Mouse (Mus musculus) forebrain, embryonic 11.5 days (tissue): Measurements from ENCODE around the gene Thsd4. TPM values are rescaled to one million over a fixed set of nuclear protein-coding genes. Genes with fewer than 3 reads are reported as not detected.

Experiments used
- ATAC-seq: fragments of 200-750 bp; cut with Nextera tagmentation; replicated peaks from 2 replicates; pipeline ENCODE4 v1.8.0; 2017; ENCODE audit warnings: moderate TSS enrichment; ENCODE audit not compliant: low FRiP score
- DNase-seq: peaks from one replicate; pipeline ENCODE4 v3.0.0-alpha.2; 2017; ENCODE audit warnings: low spot score
- H3K27ac ChIP-seq: fragments of 300-500 bp; sonication (generic); 2 replicates; pipeline ENCODE4 v1.5.1; 2014; ENCODE audit warnings: low read depth, low read length
- H3K27me3 ChIP-seq: fragments of 300-500 bp; sonication (generic); 2 replicates; pipeline ENCODE4 v1.6.1; 2014; ENCODE audit warnings: mild to moderate bottlenecking, low read length, mixed read lengths; ENCODE audit not compliant: control insufficient read depth, insufficient read depth
- H3K36me3 ChIP-seq: fragments of 300-500 bp; sonication (generic); 2 replicates; pipeline ENCODE4 v1.6.1; 2014; ENCODE audit warnings: mild to moderate bottlenecking, low read length, moderate library complexity, mixed read lengths; ENCODE audit not compliant: control insufficient read depth, insufficient read depth
- H3K4me1 ChIP-seq: fragments of 300-500 bp; sonication (generic); replicated peaks from 2 replicates; pipeline ENCODE4 v1.6.1; 2014; ENCODE audit warnings: low read length, mixed read lengths; ENCODE audit not compliant: control insufficient read depth, insufficient read depth
- H3K4me2 ChIP-seq: fragments of 300-500 bp; sonication (generic); 2 replicates; pipeline ENCODE4 v1.6.1; 2014; ENCODE audit warnings: low read depth, mild to moderate bottlenecking, low read length, moderate library complexity, mixed read lengths; ENCODE audit not compliant: severe bottlenecking
- H3K4me3 ChIP-seq: fragments of 300-500 bp; sonication (generic); 2 replicates; pipeline ENCODE4 v1.5.1; 2014; ENCODE audit warnings: low read depth, low read length
- H3K9ac ChIP-seq: fragments of 300-500 bp; sonication (generic); 2 replicates; pipeline ENCODE4 v1.6.1; 2014; ENCODE audit warnings: low read length
- H3K9me3 ChIP-seq: fragments of 300-500 bp; sonication (generic); 2 replicates; pipeline ENCODE4 v1.6.1; 2016; ENCODE audit warnings: low read length, mixed read lengths; ENCODE audit not compliant: control insufficient read depth
- WGBS: fragments of 180-500 bp; shearing (Covaris S2); extraction: QIAGEN DNeasy Blood & Tissue Kit; methylation state at CpG from one replicate; pipeline ENCODE4 v1.1.7; 2014; 5-methylcytosine and 5-hydroxymethylcytosine counted together
- polyA plus RNA-seq: library from polyadenylated mRNA; unstranded; fragments of >200 nt; fragmentation: Nextera tagmentation; extraction: Ambion mirVana; gene quantifications from 2 replicates; pipeline ENCODE4 v1.2.1, GENCODE M21; 2014

Thsd4 gene
- polyA plus RNA-seq, 1 experiment from 2014 or later, result 4.6 TPM

DNA sequence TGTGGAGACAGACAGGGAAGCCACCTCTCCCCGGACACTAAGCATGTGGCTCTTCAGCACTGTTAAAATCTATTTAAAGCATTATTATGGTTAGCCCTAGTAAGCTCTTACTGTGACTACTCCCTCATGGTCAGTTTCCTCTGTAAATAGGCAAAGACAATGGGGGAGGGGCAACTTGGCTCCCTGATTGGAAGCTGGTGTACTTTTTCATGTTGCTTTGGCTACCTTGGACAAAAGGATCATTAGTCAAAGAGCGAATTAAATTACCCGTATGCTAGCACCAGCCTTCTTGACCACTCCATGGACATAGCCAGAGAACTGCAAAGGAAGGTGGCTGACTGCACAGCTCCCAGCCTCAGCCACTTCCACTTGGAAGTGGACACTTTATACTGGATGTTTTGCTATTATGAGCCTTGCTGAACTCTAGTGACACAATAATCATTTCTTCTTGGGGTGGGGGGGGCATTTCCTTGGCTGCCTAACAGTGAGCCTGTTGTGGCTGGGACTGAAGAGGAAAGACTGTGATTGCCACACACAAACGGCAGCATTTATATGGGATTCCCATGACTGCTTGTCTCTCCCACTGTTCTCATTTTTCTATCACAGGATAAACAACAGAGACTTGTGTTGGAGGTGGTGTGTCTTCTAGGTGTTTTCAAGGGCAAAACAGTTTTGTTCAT lies 107.6 kb downstream of the Thsd4 start:
- Histone ChIP-seq H3K36me3 (no peaks in the 10 kb centered on the region), H3K27ac (no peak overlapping the region), H3K9ac (no peak overlapping the region), H3K4me2 (no peak overlapping the region), H3K27me3 (no peaks in the 10 kb centered on the region), H3K9me3 (no peaks in the 10 kb centered on the region), H3K4me1 (peaks cover 4% of the 10 kb centered on the region), H3K4me3 (no peak overlapping the region)
- WGBS, result 32% methylated on average over 4 of the region's 4 CpGs
- DNase-seq, result no peak
- ATAC-seq, result no peak

DNA sequence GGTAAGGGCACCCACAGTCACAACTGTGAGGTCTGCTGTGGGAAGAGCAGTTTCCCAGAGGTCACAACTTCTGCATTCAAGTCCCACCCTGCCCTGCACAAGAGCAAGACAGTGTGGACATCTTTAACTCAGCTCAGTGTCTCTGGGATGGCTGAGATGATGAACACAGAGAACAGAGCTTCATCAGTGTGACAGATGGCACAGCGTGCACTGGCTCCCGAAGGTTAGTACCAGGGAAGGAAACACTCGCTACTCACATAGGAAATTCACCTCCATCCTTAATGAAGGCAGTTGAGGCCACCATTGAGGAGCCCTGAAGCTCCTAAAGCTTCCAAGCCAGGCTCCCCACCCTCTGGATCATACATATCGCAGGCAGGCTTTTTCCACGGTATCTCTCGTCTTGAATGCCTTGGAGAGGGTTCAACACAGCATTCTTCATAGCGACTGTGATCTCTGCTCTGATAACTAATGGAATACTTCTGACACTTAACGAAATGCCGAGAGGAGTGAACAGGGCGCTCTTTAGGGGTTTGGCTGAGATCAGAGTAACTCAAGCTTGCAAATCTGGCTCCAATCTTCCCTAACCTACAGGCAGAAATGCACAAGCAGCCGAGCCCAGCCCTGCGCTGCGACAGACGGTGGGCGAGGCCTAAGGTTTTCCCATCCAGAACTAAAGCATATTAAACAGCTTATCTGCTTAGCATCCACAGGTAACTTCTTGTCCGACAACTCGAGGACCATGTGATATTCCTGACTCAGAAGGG lies 110.8 kb downstream of the Thsd4 start:
- DNase-seq, result no peak
- Histone ChIP-seq H3K9ac (no peak overlapping the region), H3K27ac (no peak overlapping the region), H3K9me3 (no peaks in the 10 kb centered on the region), H3K4me1 (peaks cover 4% of the 10 kb centered on the region), H3K4me2 (no peak overlapping the region), H3K4me3 (no peak overlapping the region), H3K36me3 (no peaks in the 10 kb centered on the region), H3K27me3 (no peaks in the 10 kb centered on the region)
- WGBS, result 80% methylated on average over 17 of the region's 17 CpGs
- no peak for ATAC-seq

DNA sequence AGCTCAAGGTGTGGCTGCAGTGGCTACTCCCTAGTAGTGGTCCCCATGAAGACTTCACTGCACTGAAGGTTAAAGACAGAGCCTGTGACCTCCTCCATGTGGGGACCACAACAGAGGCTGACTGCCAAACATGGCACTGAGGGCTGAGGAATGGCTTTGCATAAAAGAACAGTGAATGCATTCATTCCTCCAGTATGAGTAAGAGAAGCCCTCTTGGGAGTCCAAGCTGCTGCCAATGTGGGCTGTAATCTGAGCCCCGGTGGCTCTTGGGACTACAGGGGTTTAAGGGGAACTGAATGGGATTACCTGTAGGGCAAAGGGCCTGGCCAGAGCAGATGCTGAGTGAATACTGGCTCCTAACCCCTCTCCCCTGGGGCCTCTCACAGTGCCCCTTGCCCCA lies 114.5 kb downstream of the Thsd4 start:
- no peak for DNase-seq

DNA sequence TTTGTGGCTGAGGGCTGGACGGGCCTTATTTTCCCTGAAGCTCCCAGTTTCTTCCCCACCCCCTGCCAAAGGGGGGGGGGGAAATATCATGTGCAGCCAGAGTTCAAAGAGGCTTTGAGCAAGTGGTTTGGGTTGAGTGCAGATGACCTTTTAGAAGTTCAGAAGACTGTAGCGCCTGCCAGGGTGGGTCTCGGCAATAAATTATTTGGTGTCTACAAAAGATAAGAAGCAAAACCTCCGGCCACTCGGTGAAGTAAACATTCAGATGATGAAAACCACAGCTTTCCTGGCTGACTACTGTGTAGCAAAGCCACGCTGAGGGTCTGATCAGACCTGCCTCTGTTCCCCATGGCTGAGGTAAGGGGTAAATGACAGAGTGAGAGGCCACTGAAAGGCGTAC lies 116.1 kb downstream of the Thsd4 start:
- Histone ChIP-seq H3K4me2 (no peak overlapping the region), H3K4me3 (no peak overlapping the region), H3K27ac (no peak overlapping the region), H3K9ac (no peak overlapping the region), H3K9me3 (no peaks in the 10 kb centered on the region), H3K27me3 (no peaks in the 10 kb centered on the region), H3K36me3 (no peaks in the 10 kb centered on the region), H3K4me1 (no peaks in the 10 kb centered on the region)
- DNase-seq (no peak), ATAC-seq (no peak)
- WGBS, result 83% methylated on average over 7 of the region's 7 CpGs

More for the DNA sequence above, 114.5 kb downstream of the Thsd4 start:
- Histone ChIP-seq H3K4me2 (no peak overlapping the region), H3K4me3 (no peak overlapping the region), H3K27ac (no peak overlapping the region), H3K9ac (no peak overlapping the region), H3K36me3 (no peaks in the 10 kb centered on the region), H3K27me3 (no peaks in the 10 kb centered on the region), H3K4me1 (no peaks in the 10 kb centered on the region), H3K9me3 (no peaks in the 10 kb centered on the region)
- ATAC-seq, result no peak
- 0% methylated on average over 1 of the region's 1 CpGs for WGBS

DNA sequence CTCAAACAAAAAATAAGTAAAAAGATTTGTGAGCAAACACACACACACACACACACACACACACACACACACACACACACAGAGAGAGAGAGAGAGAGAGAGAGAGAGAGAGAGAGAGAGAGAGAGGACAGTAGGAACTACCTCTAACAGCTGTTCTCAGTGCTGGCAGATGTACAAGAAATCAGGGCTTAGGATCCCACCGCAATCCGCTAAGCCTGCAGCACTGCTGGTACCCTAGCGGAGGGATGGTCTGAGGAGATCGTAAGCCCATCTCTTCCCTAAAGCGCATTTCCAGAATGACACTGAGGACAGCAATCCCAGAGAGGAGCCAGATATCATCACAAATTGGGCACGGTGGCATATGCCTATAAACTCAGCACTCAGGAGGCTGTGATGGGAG lies 119.2 kb downstream of the Thsd4 start:
- H3K9me3 ChIP-seq, result no peaks in the 10 kb centered on the region
- 96% methylated on average over 6 of the region's 6 CpGs for WGBS
- no peak overlapping the region for H3K27ac ChIP-seq
- no peaks in the 10 kb centered on the region for H3K4me1 ChIP-seq
- H3K27me3 ChIP-seq, result no peaks in the 10 kb centered on the region
- ATAC-seq (no peak), DNase-seq (no peak)
- H3K36me3 ChIP-seq, result no peaks in the 10 kb centered on the region
- H3K4me2 ChIP-seq, result no peak overlapping the region
- no peak overlapping the region for H3K9ac ChIP-seq
- H3K4me3 ChIP-seq, result no peak overlapping the region

DNA sequence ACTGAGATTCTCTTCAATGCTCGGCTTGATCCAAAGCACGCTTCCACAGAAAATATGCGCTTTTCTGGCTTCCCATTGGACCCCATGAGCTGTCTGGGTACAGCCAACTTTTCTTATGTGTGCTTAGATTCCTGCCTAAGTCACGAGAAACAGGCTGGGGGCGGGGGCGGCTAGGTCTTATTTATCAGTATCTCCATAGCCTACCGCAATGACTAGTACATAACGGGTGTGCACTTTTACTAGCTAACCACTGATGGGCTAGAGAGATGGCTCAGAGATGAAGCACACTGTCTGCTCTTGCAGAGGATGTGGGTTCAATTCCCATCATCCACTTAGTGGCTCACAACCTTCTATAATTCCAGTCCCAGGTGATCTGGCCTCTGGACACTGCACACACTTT lies 121.8 kb downstream of the Thsd4 start:
- WGBS, result 90% methylated on average over 8 of the region's 8 CpGs
- H3K27ac ChIP-seq, result no peak overlapping the region

DNA sequence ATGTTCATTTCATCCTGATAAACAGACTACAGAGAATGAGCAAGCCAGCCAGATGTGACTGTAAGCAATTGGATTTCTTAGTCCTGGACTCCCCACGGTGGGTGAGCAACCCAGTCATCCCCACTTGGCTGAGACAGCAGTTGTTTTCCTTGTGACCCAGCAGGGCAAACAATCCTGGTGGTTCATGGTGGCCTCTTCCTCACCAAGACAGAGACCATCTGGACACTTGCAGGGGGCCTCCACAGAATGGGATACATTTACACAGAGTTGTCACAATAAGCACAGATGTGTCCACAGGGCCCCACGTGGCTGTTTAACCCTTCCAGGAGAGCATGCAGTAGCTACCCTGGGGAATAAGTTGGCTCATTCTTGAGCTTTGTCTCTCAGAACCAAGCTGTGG lies 123.8 kb downstream of the Thsd4 start:
- WGBS, result 39% methylated on average over 2 of the region's 2 CpGs
- Histone ChIP-seq H3K36me3 (no peaks in the 10 kb centered on the region), H3K27ac (no peak overlapping the region), H3K27me3 (no peaks in the 10 kb centered on the region), H3K4me1 (no peaks in the 10 kb centered on the region), H3K9ac (no peak overlapping the region), H3K4me3 (no peak overlapping the region), H3K9me3 (no peaks in the 10 kb centered on the region), H3K4me2 (no peak overlapping the region)
- DNase-seq (no peak), ATAC-seq (no peak)

More for the DNA sequence above, 121.8 kb downstream of the Thsd4 start:
- no peaks in the 10 kb centered on the region for H3K27me3 ChIP-seq
- H3K4me2 ChIP-seq, result no peak overlapping the region
- H3K9me3 ChIP-seq, result no peaks in the 10 kb centered on the region
- no peaks in the 10 kb centered on the region for H3K4me1 ChIP-seq
- no peak overlapping the region for H3K4me3 ChIP-seq
- no peaks in the 10 kb centered on the region for H3K36me3 ChIP-seq
- no peak for ATAC-seq
- H3K9ac ChIP-seq, result no peak overlapping the region
- DNase-seq, result no peak

DNA sequence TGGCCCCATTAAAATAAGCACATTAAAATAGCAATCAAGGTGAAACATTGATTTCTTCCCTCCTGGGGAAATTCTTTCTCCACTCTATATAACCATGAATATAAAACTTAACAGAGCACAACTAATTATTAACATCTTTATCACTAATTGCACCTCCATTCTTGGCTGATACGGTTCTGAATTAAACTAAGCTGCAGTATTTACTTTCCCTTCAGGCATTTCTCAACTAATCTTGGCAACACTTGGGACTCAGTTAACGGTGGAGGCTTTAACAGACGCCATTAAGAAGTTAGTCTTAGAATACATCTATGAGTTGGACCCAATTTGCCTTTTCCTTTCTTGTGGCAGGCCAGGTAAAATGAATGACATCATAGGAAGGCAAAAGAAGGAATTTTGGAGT lies 125.8 kb downstream of the Thsd4 start:
- DNase-seq, result no peak
- Histone ChIP-seq H3K9me3 (no peaks in the 10 kb centered on the region), H3K4me3 (no peak overlapping the region), H3K4me2 (no peak overlapping the region), H3K27ac (no peak overlapping the region), H3K9ac (no peak overlapping the region), H3K36me3 (no peaks in the 10 kb centered on the region), H3K27me3 (no peaks in the 10 kb centered on the region), H3K4me1 (no peaks in the 10 kb centered on the region)
- no peak for ATAC-seq
- 76% methylated on average over 3 of the region's 3 CpGs for WGBS

DNA sequence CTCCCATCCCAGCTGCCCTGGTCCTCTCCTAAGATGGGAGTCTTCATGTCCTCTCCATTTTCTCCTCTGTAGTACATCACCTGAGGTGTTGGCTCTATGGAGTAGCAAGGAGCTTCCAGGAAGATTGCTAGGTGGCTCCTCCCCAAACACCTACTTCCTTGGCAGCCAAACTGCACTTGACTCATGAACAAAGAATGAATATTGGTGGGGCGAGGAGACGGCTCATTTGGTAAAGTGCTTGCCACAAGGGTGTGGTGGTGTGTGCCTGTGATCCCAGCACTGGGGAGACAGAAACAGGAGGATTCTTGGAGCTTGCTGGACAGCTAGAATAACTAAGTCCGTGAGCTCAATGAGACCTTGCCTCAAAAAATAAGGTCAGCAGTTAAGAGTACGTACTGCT lies 128.9 kb downstream of the Thsd4 start:
- WGBS, result 90% methylated on average over 4 of the region's 4 CpGs
- no peak overlapping the region for H3K4me3 ChIP-seq
- no peak overlapping the region for H3K4me2 ChIP-seq
- H3K36me3 ChIP-seq, result no peaks in the 10 kb centered on the region
- DNase-seq (no peak), ATAC-seq (no peak)
- no peak overlapping the region for H3K9ac ChIP-seq
- no peaks in the 10 kb centered on the region for H3K4me1 ChIP-seq
- H3K9me3 ChIP-seq, result no peaks in the 10 kb centered on the region
- H3K27ac ChIP-seq, result no peak overlapping the region
- H3K27me3 ChIP-seq, result no peaks in the 10 kb centered on the region
